Comparison of ENCODE assay signal across 14 mouse cellular contexts in the genomic region with DNA sequence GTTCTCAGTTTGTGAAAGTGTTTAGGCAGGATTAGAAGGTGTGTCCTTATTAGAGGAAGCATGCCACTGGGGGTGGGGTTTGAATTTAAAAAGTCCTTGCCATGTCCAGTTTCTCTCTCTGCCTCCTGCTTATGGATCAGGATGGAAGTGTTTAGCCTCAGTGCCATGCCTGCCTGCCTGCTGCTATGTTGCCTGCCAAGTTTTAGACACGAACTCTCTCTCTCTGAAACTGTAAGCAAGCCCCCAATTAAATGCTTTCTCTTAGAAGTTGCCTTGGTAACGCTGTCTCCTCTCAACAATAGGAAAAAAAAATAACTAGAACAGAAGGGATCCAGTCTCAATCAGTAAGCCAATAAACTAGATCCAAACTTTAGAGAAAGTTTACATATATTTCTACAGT.
"Had no signal": no experiment of that assay in that cellular context is flagged by ENCODE, and none has a peak within 500 bp of the region (broad histone marks: within the 10 kb centered on the region; RNA-seq: fewer than 3 reads in every experiment).

No protein-coding gene starts in this region.

- H3K9me3 ChIP-seq: neural tube, embryonic 12.5 days; stomach, embryonic 15.5 days had no signal

- H3K36me3 ChIP-seq: limb, embryonic 13.5 days; midbrain, embryonic 13.5 days; neural tube, embryonic 12.5 days; stomach, embryonic 15.5 days had no signal

- DNase-seq: kidney, adult 9 months; kidney, postnatal 36 days; left cerebral cortex, postnatal 4 days; lung, adult 18-20 months; right cerebral cortex, postnatal 14 days; thymus, adult 2 months; thymus, postnatal 36 days had no signal

- H3K4me2 ChIP-seq: limb, embryonic 13.5 days; midbrain, embryonic 13.5 days; neural tube, embryonic 12.5 days; stomach, embryonic 15.5 days had no signal

- H3K27ac ChIP-seq: kidney, postnatal 0 days; layer of hippocampus, adult 2 months; limb, embryonic 13.5 days; liver, embryonic 14.5 days; midbrain, embryonic 13.5 days; neural tube, embryonic 12.5 days; stomach, embryonic 15.5 days had no signal

- H3K9ac ChIP-seq: limb, embryonic 13.5 days; liver, embryonic 14.5 days; midbrain, embryonic 13.5 days; neural tube, embryonic 12.5 days; stomach, embryonic 15.5 days had no signal

- H3K27me3 ChIP-seq: limb, embryonic 13.5 days; midbrain, embryonic 13.5 days; neural tube, embryonic 12.5 days; stomach, embryonic 15.5 days had no signal

- H3K4me3 ChIP-seq: layer of hippocampus, adult 2 months; limb, embryonic 13.5 days; midbrain, embryonic 13.5 days; neural tube, embryonic 12.5 days; stomach, embryonic 15.5 days had no signal

- ATAC-seq: midbrain, embryonic 13.5 days had no signal

- H3K4me1 ChIP-seq: limb, embryonic 13.5 days; midbrain, embryonic 13.5 days; neural tube, embryonic 12.5 days; stomach, embryonic 15.5 days had no signal
